Mouse (Mus musculus): ENCODE data around the gene Rps6. TPM values are rescaled to one million over a fixed set of nuclear protein-coding genes. Genes with fewer than 3 reads are reported as not detected.

Rps6 gene
- total and polyA plus RNA-seq, 2 experiments = 301 to 380 TPM

DNA sequence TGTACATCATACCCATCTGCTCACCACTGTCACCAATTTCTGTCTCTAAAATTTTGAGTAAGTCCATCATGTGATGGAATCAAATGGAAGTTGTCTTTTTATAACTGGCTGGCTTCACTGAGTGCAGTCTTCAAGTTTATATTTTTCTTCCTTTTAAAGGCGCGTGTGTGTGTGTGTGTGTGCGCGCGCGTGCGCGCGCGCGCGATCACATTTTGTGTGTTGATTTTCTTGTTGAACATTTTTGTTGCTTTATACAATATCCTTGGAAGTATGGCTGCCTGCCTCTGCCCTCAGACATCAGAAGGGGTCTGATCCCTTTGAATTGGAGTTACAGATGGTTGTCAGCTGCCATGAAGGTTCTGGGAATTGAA is 843 bp upstream of the Rps6 start:
- Histone ChIP-seq H3K4me3 (ENCODE audit: insufficient read depth, low read depth, low read length) (peak overlapping the region; percentile 97; the same call in 1 of the 2 replicates), H3K79me2 (ENCODE audit: control insufficient read depth, insufficient read depth, low read length) (peaks cover 8% of the 10 kb centered on the region), H3K36me3 (ENCODE audit: control insufficient read depth, insufficient read depth, low read length) (peaks cover 20% of the 10 kb centered on the region), H3K4me1 (ENCODE audit: control insufficient read depth, insufficient read depth, low read length) (peaks cover 18% of the 10 kb centered on the region), H3K27ac (replicated peaks; ENCODE audit: insufficient read depth, low read depth, low read length) (no peak overlapping the region), H3K9ac (ENCODE audit: low read depth, low read length) (0 out of 2 replicates have a peak overlapping the region, but pooled peaks have one; percentile 28), H3K27me3 (ENCODE audit: control insufficient read depth, insufficient read depth, low read length) (no peaks in the 10 kb centered on the region)
- WGBS = 65% methylated on average over 12 of the region's 12 CpGs
- no peak for DNase-seq (ENCODE audit: extremely low read depth, low read depth, low spot score)
- TF ChIP-seq POLR2A (IDR thresholded peaks at IDR 0.05; ENCODE audit: extremely low read depth, insufficient read depth, low read length) = no peak
- TF ChIP-seq CTCF (IDR thresholded peaks at IDR 0.05; ENCODE audit: low read depth, low read length) = no peak

GRCm38 (mm10) chr4:86856304-86857112 is 704 bp downstream of the Rps6 start:
- peak overlapping the region; percentile 83 for H3K27ac ChIP-seq (replicated peaks; ENCODE audit: insufficient read depth, low read depth, low read length)
- WGBS = under 1% methylated on average over 49 of the region's 50 CpGs
- H3K36me3 ChIP-seq (ENCODE audit: control insufficient read depth, insufficient read depth, low read length) = peaks cover 27% of the 10 kb centered on the region
- peak overlapping the region; percentile 97 for H3K4me3 ChIP-seq (ENCODE audit: insufficient read depth, low read depth, low read length)
- no peaks in the 10 kb centered on the region for H3K27me3 ChIP-seq (ENCODE audit: control insufficient read depth, insufficient read depth, low read length)
- TF ChIP-seq CTCF (IDR thresholded peaks at IDR 0.05; ENCODE audit: low read depth, low read length) (no peak), POLR2A (IDR thresholded peaks at IDR 0.05; ENCODE audit: extremely low read depth, insufficient read depth, low read length) (no peak)
- peaks cover 18% of the 10 kb centered on the region for H3K4me1 ChIP-seq (ENCODE audit: control insufficient read depth, insufficient read depth, low read length)
- peak overlapping the region; percentile 99 for H3K9ac ChIP-seq (ENCODE audit: low read depth, low read length)
- H3K79me2 ChIP-seq (ENCODE audit: control insufficient read depth, insufficient read depth, low read length) = peaks cover 8% of the 10 kb centered on the region
- DNase-seq (ENCODE audit: extremely low read depth, low read depth, low spot score) = no peak

GRCm38 (mm10) chr4:86852813-86853590 is 4.2 kb downstream of the Rps6 start:
- Histone ChIP-seq H3K27ac (replicated peaks; ENCODE audit: insufficient read depth, low read depth, low read length) (0 out of 2 replicates have a peak overlapping the region, but pooled peaks have one; percentile 4), H3K9ac (ENCODE audit: low read depth, low read length) (no peak overlapping the region), H3K79me2 (ENCODE audit: control insufficient read depth, insufficient read depth, low read length) (peaks cover 8% of the 10 kb centered on the region), H3K4me1 (ENCODE audit: control insufficient read depth, insufficient read depth, low read length) (peaks cover 18% of the 10 kb centered on the region), H3K4me3 (ENCODE audit: insufficient read depth, low read depth, low read length) (no peak overlapping the region), H3K36me3 (ENCODE audit: control insufficient read depth, insufficient read depth, low read length) (peaks cover 32% of the 10 kb centered on the region), H3K27me3 (ENCODE audit: control insufficient read depth, insufficient read depth, low read length) (no peaks in the 10 kb centered on the region)
- 40% methylated on average over 4 of the region's 4 CpGs for WGBS
- no peak for TF ChIP-seq CTCF (IDR thresholded peaks at IDR 0.05; ENCODE audit: low read depth, low read length)
- TF ChIP-seq POLR2A (IDR thresholded peaks at IDR 0.05; ENCODE audit: extremely low read depth, insufficient read depth, low read length) = no peak
- DNase-seq (ENCODE audit: extremely low read depth, low read depth, low spot score) = peak; percentile 89

DNA sequence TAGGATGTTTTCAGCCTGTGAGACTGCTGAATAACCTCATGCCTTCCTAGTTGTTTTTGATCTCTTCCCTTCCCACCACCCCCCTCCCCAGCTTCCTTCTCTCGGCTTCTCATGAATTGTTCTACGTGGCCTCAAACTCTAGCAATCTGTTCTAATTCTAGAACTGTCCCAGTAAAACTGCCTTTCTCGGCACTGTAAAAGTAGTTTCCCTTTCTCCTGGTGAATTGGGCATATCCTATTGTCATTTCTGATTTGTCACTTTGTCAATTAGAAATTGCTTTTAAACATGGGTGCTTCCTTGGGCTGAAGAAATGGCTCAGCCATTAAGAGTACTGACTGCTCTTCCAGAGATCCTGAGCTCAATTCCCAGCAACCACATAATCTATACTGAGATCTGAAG is 5.2 kb downstream of the Rps6 start:
- Histone ChIP-seq H3K9ac (ENCODE audit: low read depth, low read length) (no peak overlapping the region), H3K27ac (replicated peaks; ENCODE audit: insufficient read depth, low read depth, low read length) (no peak overlapping the region; the same call in 1 of the 2 replicates), H3K79me2 (ENCODE audit: control insufficient read depth, insufficient read depth, low read length) (peaks cover 7% of the 10 kb centered on the region), H3K27me3 (ENCODE audit: control insufficient read depth, insufficient read depth, low read length) (no peaks in the 10 kb centered on the region), H3K36me3 (ENCODE audit: control insufficient read depth, insufficient read depth, low read length) (peaks cover 32% of the 10 kb centered on the region), H3K4me3 (ENCODE audit: insufficient read depth, low read depth, low read length) (no peak overlapping the region), H3K4me1 (ENCODE audit: control insufficient read depth, insufficient read depth, low read length) (peaks cover 18% of the 10 kb centered on the region)
- no peak for DNase-seq (ENCODE audit: extremely low read depth, low read depth, low spot score)
- WGBS = 78% methylated on average over 3 of the region's 3 CpGs
- no peak for TF ChIP-seq POLR2A (IDR thresholded peaks at IDR 0.05; ENCODE audit: extremely low read depth, insufficient read depth, low read length)
- no peak for TF ChIP-seq CTCF (IDR thresholded peaks at IDR 0.05; ENCODE audit: low read depth, low read length)

GRCm38 (mm10) chr4:86851331-86851730 is 5.9 kb downstream of the Rps6 start:
- no peak for DNase-seq (ENCODE audit: extremely low read depth, low read depth, low spot score)
- Histone ChIP-seq H3K9ac (ENCODE audit: low read depth, low read length) (no peak overlapping the region), H3K27ac (replicated peaks; ENCODE audit: insufficient read depth, low read depth, low read length) (no peak overlapping the region), H3K27me3 (ENCODE audit: control insufficient read depth, insufficient read depth, low read length) (no peaks in the 10 kb centered on the region), H3K4me3 (ENCODE audit: insufficient read depth, low read depth, low read length) (no peak overlapping the region), H3K36me3 (ENCODE audit: control insufficient read depth, insufficient read depth, low read length) (peaks cover 32% of the 10 kb centered on the region), H3K4me1 (ENCODE audit: control insufficient read depth, insufficient read depth, low read length) (peaks cover 21% of the 10 kb centered on the region), H3K79me2 (ENCODE audit: control insufficient read depth, insufficient read depth, low read length) (no peaks in the 10 kb centered on the region; the same call in 1 of the 2 replicates)
- WGBS = 75% methylated on average over 2 of the region's 2 CpGs
- TF ChIP-seq CTCF (IDR thresholded peaks at IDR 0.05; ENCODE audit: low read depth, low read length) (no peak), POLR2A (IDR thresholded peaks at IDR 0.05; ENCODE audit: extremely low read depth, insufficient read depth, low read length) (no peak)
